7 mouse cellular contexts compared by ENCODE assay signal in genomic region chr16:35490231-35491070, GRCm38 (mm10). TPM values are rescaled to one million over a fixed set of nuclear protein-coding genes. Genes with fewer than 3 reads are reported as not detected.
DNase-seq lines count a peak whose midpoint lies in the region; ATAC-seq and TF ChIP-seq lines count a peak whose summit lies in the region.

Gene Pdia5 (minus strand): TSS chr16:35490873.

- H3K27me3 ChIP-seq in embryonic facial prominence, embryonic 12.5 days: no peaks in the 10 kb centered on the region
- no peaks in the 10 kb centered on the region for H3K27me3 ChIP-seq in heart, adult 2 months (ENCODE audit: control insufficient read depth, insufficient read depth, low read length)
- no peaks in the 10 kb centered on the region for H3K27me3 ChIP-seq in kidney, adult 2 months (replicated peaks; ENCODE audit: control insufficient read depth, insufficient read depth, low read length)
- peaks cover 4% of the 10 kb centered on the region; the same call in 1 of the 2 replicates for H3K27me3 ChIP-seq in limb, embryonic 10.5 days (ENCODE audit: low read depth, poor library complexity, severe bottlenecking)
- H3K27me3 ChIP-seq in midbrain, embryonic 11.5 days (ENCODE audit: control insufficient read depth, insufficient read depth, low read length): no peaks in the 10 kb centered on the region

- H3K4me2 ChIP-seq in embryonic facial prominence, embryonic 12.5 days (replicated peaks): peak within 1 kb of the TSS; percentile 91
- H3K4me2 ChIP-seq in midbrain, embryonic 11.5 days: peak within 1 kb of the TSS; percentile 99

- TF ChIP-seq EP300 in heart, adult 2 months (IDR thresholded peaks at IDR 0.05; ENCODE audit: insufficient read depth, low read depth, low read length): no peak

- H3K9me3 ChIP-seq in embryonic facial prominence, embryonic 12.5 days: no peaks in the 10 kb centered on the region
- no peaks in the 10 kb centered on the region for H3K9me3 ChIP-seq in limb, embryonic 10.5 days (replicated peaks)
- no peaks in the 10 kb centered on the region for H3K9me3 ChIP-seq in midbrain, embryonic 11.5 days (ENCODE audit: control insufficient read depth, low read length)

- peak within 1 kb of the TSS; percentile 87 for H3K4me3 ChIP-seq in bone marrow macrophage, adult 2 months (ENCODE audit: insufficient read depth, low read length)
- H3K4me3 ChIP-seq in embryonic facial prominence, embryonic 12.5 days: peak within 1 kb of the TSS; percentile 71
- peak within 1 kb of the TSS; percentile 82 for H3K4me3 ChIP-seq in heart, adult 2 months
- H3K4me3 ChIP-seq in kidney, adult 2 months (ENCODE audit: insufficient read depth, low read depth, low read length): peak within 1 kb of the TSS; percentile 76
- H3K4me3 ChIP-seq in limb, embryonic 10.5 days: peak within 1 kb of the TSS; percentile 81
- peak within 1 kb of the TSS; percentile 64 for H3K4me3 ChIP-seq in midbrain, embryonic 11.5 days (ENCODE audit: low read depth, low read length)

- TF ChIP-seq CTCF in bone marrow macrophage, adult 2 months (IDR thresholded peaks at IDR 0.05; ENCODE audit: low read depth, low read length): no peak
- TF ChIP-seq CTCF in heart, adult 2 months (IDR thresholded peaks at IDR 0.05): no peak; the same call in 1 of the 2 replicates
- TF ChIP-seq CTCF in kidney, adult 2 months (conservative IDR thresholded peaks at IDR 0.05; ENCODE audit: insufficient read depth, insufficient read length, low read depth, low read length): no peak

- DNase-seq in heart, adult 2 months: peak; percentile 89 to 92
- peak; percentile 97 for DNase-seq in kidney, adult 2 months
- peak; percentile 88 for DNase-seq in limb, embryonic 10.5 days (ENCODE audit: low spot score)
- peak; percentile 95 for DNase-seq in midbrain, embryonic 11.5 days (ENCODE audit: low spot score, missing footprints)
- peak; percentile 41 to 48 for DNase-seq in spleen, postnatal 36 days (ENCODE audit: low spot score in 2 of 2)

- no peaks in the 10 kb centered on the region for H3K36me3 ChIP-seq in embryonic facial prominence, embryonic 12.5 days
- H3K36me3 ChIP-seq in heart, adult 2 months (ENCODE audit: control insufficient read depth, insufficient read depth, low read length): no peaks in the 10 kb centered on the region
- no peaks in the 10 kb centered on the region for H3K36me3 ChIP-seq in kidney, adult 2 months (ENCODE audit: control insufficient read depth, insufficient read depth, low read length)
- no peaks in the 10 kb centered on the region for H3K36me3 ChIP-seq in limb, embryonic 10.5 days
- H3K36me3 ChIP-seq in midbrain, embryonic 11.5 days (ENCODE audit: control insufficient read depth, insufficient read depth, low read length): no peaks in the 10 kb centered on the region

- H3K79me2 ChIP-seq in heart, adult 2 months (replicated peaks; ENCODE audit: control insufficient read depth, insufficient read depth, low read length): no peaks in the 10 kb centered on the region

- H3K9ac ChIP-seq in embryonic facial prominence, embryonic 12.5 days: peak within 1 kb of the TSS; percentile 63
- peak within 1 kb of the TSS; percentile 60 for H3K9ac ChIP-seq in heart, adult 2 months (ENCODE audit: low read depth, low read length)
- peak within 1 kb of the TSS; percentile 72 for H3K9ac ChIP-seq in midbrain, embryonic 11.5 days (ENCODE audit: low read length)

- H3K4me1 ChIP-seq in bone marrow macrophage, adult 2 months (ENCODE audit: control insufficient read depth, insufficient read depth, low read length): peaks cover 3% of the 10 kb centered on the region
- H3K4me1 ChIP-seq in embryonic facial prominence, embryonic 12.5 days: peaks cover 13% of the 10 kb centered on the region
- H3K4me1 ChIP-seq in heart, adult 2 months (ENCODE audit: control insufficient read depth, insufficient read depth, low read length): no peaks in the 10 kb centered on the region
- peaks cover 7% of the 10 kb centered on the region; the same call in 1 of the 2 replicates for H3K4me1 ChIP-seq in kidney, adult 2 months (ENCODE audit: control insufficient read depth, insufficient read depth, low read length)
- H3K4me1 ChIP-seq in limb, embryonic 10.5 days: peaks cover 34% of the 10 kb centered on the region
- peaks cover 12% of the 10 kb centered on the region for H3K4me1 ChIP-seq in midbrain, embryonic 11.5 days (ENCODE audit: control insufficient read depth, insufficient read depth, low read length)

- no peak for TF ChIP-seq POLR2A in bone marrow macrophage, adult 2 months (IDR thresholded peaks at IDR 0.05; ENCODE audit: borderline replicate concordance, low read depth, low read length)
- no peak for TF ChIP-seq POLR2A in heart, adult 2 months (IDR thresholded peaks at IDR 0.05; ENCODE audit: insufficient read depth, low read depth, low read length)
- no peak for TF ChIP-seq POLR2A in kidney, adult 2 months (IDR thresholded peaks at IDR 0.05; ENCODE audit: low read depth, low read length)

- intact Hi-C loops in heart, adult 2 months (cut with DNase I): no loop called here

- peak; percentile 93 for ATAC-seq in embryonic facial prominence, embryonic 12.5 days (ENCODE audit: insufficient number of reproducible peaks, insufficient read depth, low FRiP score, low TSS enrichment)
- ATAC-seq in midbrain, embryonic 11.5 days (ENCODE audit: low FRiP score): peak; percentile 94

- WGBS in embryonic facial prominence, embryonic 12.5 days: under 1% methylated on average over 47 of the region's 66 CpGs
- under 1% methylated on average over 66 of the region's 66 CpGs for WGBS in heart, adult 2 months
- under 1% methylated on average over 65 of the region's 66 CpGs for WGBS in kidney, adult 2 months
- WGBS in limb, embryonic 10.5 days: under 1% methylated on average over 65 of the region's 66 CpGs
- WGBS in midbrain, embryonic 11.5 days: under 1% methylated on average over 66 of the region's 66 CpGs

- no peak within 1 kb of the TSS for H3K27ac ChIP-seq in bone marrow macrophage, adult 2 months (ENCODE audit: insufficient read depth, low read depth, low read length)
- no peak within 1 kb of the TSS for H3K27ac ChIP-seq in embryonic facial prominence, embryonic 12.5 days
- H3K27ac ChIP-seq in heart, adult 2 months: peak within 1 kb of the TSS; percentile 49
- 0 out of 2 replicates have a peak within 1 kb of the TSS, but pooled peaks have one; percentile 7 for H3K27ac ChIP-seq in kidney, adult 2 months (ENCODE audit: insufficient read depth, low read depth, low read length)
- peak within 1 kb of the TSS; percentile 84 for H3K27ac ChIP-seq in limb, embryonic 10.5 days
- no peak within 1 kb of the TSS for H3K27ac ChIP-seq in midbrain, embryonic 11.5 days (ENCODE audit: low read depth, low read length)

RNA-seq across cellular contexts. Expression of gene Pdia5, which starts in this region (rescaled TPM):
- polyA plus RNA-seq in bone marrow macrophage, adult 2 months (2012; ENCODE audit: insufficient read depth, insufficient read length, missing spikeins): 1.7 and 4.4 TPM in 2 replicates
- 28.5 and 28.9 TPM in 2 replicates for polyA plus RNA-seq in embryonic facial prominence, embryonic 12.5 days (2016; fragmentation: Nextera tagmentation; extraction: Ambion mirVana)
- 1 to 10 TPM; 4.1 to 5.0 TPM for total RNA-seq in heart, adult 2 months (2021)
- polyA plus RNA-seq in heart, adult 2 months (2012; rRNA removed): 4.4 and 4.8 TPM in 2 replicates
- 15.4 and 15.6 TPM in 2 replicates for polyA plus RNA-seq in kidney, adult 2 months (2012; rRNA removed)
- polyA plus RNA-seq in limb, embryonic 10.5 days (2016; fragmentation: Nextera tagmentation; extraction: Ambion mirVana): 21.2 and 24.2 TPM in 2 replicates
- polyA plus RNA-seq in midbrain, embryonic 11.5 days (2014; fragmentation: Nextera tagmentation; extraction: Ambion mirVana): 8.7 and 9.6 TPM in 2 replicates

Comparison
In these comparisons a context has a peak if more than half of its experiments do, and no peak if none do; other contexts are left out.
1. H3K27ac ChIP-seq: peak in heart, adult 2 months (single experiment), kidney, adult 2 months (single experiment) and limb, embryonic 10.5 days (single experiment); none in bone marrow macrophage, adult 2 months (single experiment), embryonic facial prominence, embryonic 12.5 days (single experiment) and midbrain, embryonic 11.5 days (single experiment).
2. DNase-seq: peak in every context shown above with its lines; median percentile 97 in kidney, adult 2 months; 95 in midbrain, embryonic 11.5 days; 90 in heart, adult 2 months; 88 in limb, embryonic 10.5 days; 44 in spleen, postnatal 36 days.
3. Peak in every context shown above with its lines, with median percentiles within 50 percentile points of each other: H3K4me3 ChIP-seq and H3K9ac ChIP-seq.